Mouse (Mus musculus): ENCODE measurements around the gene B430306N03Rik. TPM values are rescaled to one million over a fixed set of nuclear protein-coding genes. Genes with fewer than 3 reads are reported as not detected.

The B430306N03Rik gene
- polyA plus RNA-seq, 1 experiment, result not detected

- 66% methylated on average over 7 of the region's 7 CpGs for WGBS
Observed at GRCm38 (mm10) chr17:48275736-48276135, 40.2 kb upstream of the B430306N03Rik start.

GRCm38 (mm10) chr17:48278381-48278780, 37.6 kb upstream of the B430306N03Rik start:
- no peak overlapping the region for H3K27ac ChIP-seq (ENCODE audit: insufficient read depth, low read depth, low read length)
- peaks cover 5% of the 10 kb centered on the region for H3K4me1 ChIP-seq (ENCODE audit: control insufficient read depth, insufficient read depth, low read length)
- TF ChIP-seq POLR2A (IDR thresholded peaks at IDR 0.05; ENCODE audit: insufficient read depth, low read depth, low read length) (no peak), CTCF (IDR thresholded peaks at IDR 0.05; ENCODE audit: insufficient read depth, low read depth, low read length) (no peak)
- no peak overlapping the region for H3K4me3 ChIP-seq (ENCODE audit: insufficient read depth, low read depth, low read length)

More at GRCm38 (mm10) chr17:48275736-48276135, 40.2 kb upstream of the B430306N03Rik start:
- TF ChIP-seq CTCF (IDR thresholded peaks at IDR 0.05; ENCODE audit: insufficient read depth, low read depth, low read length) (no peak), POLR2A (IDR thresholded peaks at IDR 0.05; ENCODE audit: insufficient read depth, low read depth, low read length) (no peak)
- Histone ChIP-seq H3K4me3 (ENCODE audit: insufficient read depth, low read depth, low read length) (no peak overlapping the region), H3K27ac (ENCODE audit: insufficient read depth, low read depth, low read length) (no peak overlapping the region), H3K4me1 (ENCODE audit: control insufficient read depth, insufficient read depth, low read length) (no peaks in the 10 kb centered on the region)

- no peak for TF ChIP-seq CTCF (IDR thresholded peaks at IDR 0.05; ENCODE audit: insufficient read depth, low read depth, low read length)
- no peak for TF ChIP-seq POLR2A (IDR thresholded peaks at IDR 0.05; ENCODE audit: insufficient read depth, low read depth, low read length)
- H3K4me3 ChIP-seq (ENCODE audit: insufficient read depth, low read depth, low read length), result no peak overlapping the region
- 95% methylated on average over 4 of the region's 4 CpGs for WGBS
- H3K4me1 ChIP-seq (ENCODE audit: control insufficient read depth, insufficient read depth, low read length), result peaks cover 5% of the 10 kb centered on the region
- H3K27ac ChIP-seq (ENCODE audit: insufficient read depth, low read depth, low read length), result no peak overlapping the region
Observed at GRCm38 (mm10) chr17:48279002-48279401, 36.9 kb upstream of the B430306N03Rik start.

- WGBS, result 27% methylated on average over 18 of the region's 18 CpGs
- Histone ChIP-seq H3K4me1 (ENCODE audit: control insufficient read depth, insufficient read depth, low read length) (peaks cover 5% of the 10 kb centered on the region), H3K27ac (ENCODE audit: insufficient read depth, low read depth, low read length) (no peak overlapping the region), H3K4me3 (ENCODE audit: insufficient read depth, low read depth, low read length) (no peak overlapping the region)
- TF ChIP-seq POLR2A (IDR thresholded peaks at IDR 0.05; ENCODE audit: insufficient read depth, low read depth, low read length) (no peak), CTCF (IDR thresholded peaks at IDR 0.05; ENCODE audit: insufficient read depth, low read depth, low read length) (no peak)
Observed at GRCm38 (mm10) chr17:48280943-48281738, 34.8 kb upstream of the B430306N03Rik start.

GRCm38 (mm10) chr17:48281739-48282085, 34.2 kb upstream of the B430306N03Rik start:
- H3K4me1 ChIP-seq (ENCODE audit: control insufficient read depth, insufficient read depth, low read length), result peaks cover 5% of the 10 kb centered on the region
- no peak for TF ChIP-seq CTCF (IDR thresholded peaks at IDR 0.05; ENCODE audit: insufficient read depth, low read depth, low read length)
- TF ChIP-seq POLR2A (IDR thresholded peaks at IDR 0.05; ENCODE audit: insufficient read depth, low read depth, low read length), result no peak
- 8% methylated on average over 3 of the region's 3 CpGs for WGBS
- H3K27ac ChIP-seq (ENCODE audit: insufficient read depth, low read depth, low read length), result no peak overlapping the region
- no peak overlapping the region for H3K4me3 ChIP-seq (ENCODE audit: insufficient read depth, low read depth, low read length)

- H3K4me1 ChIP-seq (ENCODE audit: control insufficient read depth, insufficient read depth, low read length), result no peaks in the 10 kb centered on the region
- no peak overlapping the region for H3K4me3 ChIP-seq (ENCODE audit: insufficient read depth, low read depth, low read length)
- WGBS, result 59% methylated on average over 1 of the region's 1 CpGs
- no peak overlapping the region for H3K27ac ChIP-seq (ENCODE audit: insufficient read depth, low read depth, low read length)
- TF ChIP-seq CTCF (IDR thresholded peaks at IDR 0.05; ENCODE audit: insufficient read depth, low read depth, low read length) (no peak), POLR2A (IDR thresholded peaks at IDR 0.05; ENCODE audit: insufficient read depth, low read depth, low read length) (no peak)
Observed at GRCm38 (mm10) chr17:48286765-48287164, 29.2 kb upstream of the B430306N03Rik start.

- no peak overlapping the region for H3K27ac ChIP-seq (ENCODE audit: insufficient read depth, low read depth, low read length)
- TF ChIP-seq CTCF (IDR thresholded peaks at IDR 0.05; ENCODE audit: insufficient read depth, low read depth, low read length) (no peak), POLR2A (IDR thresholded peaks at IDR 0.05; ENCODE audit: insufficient read depth, low read depth, low read length) (no peak)
- H3K4me1 ChIP-seq (ENCODE audit: control insufficient read depth, insufficient read depth, low read length), result no peaks in the 10 kb centered on the region
- H3K4me3 ChIP-seq (ENCODE audit: insufficient read depth, low read depth, low read length), result no peak overlapping the region
- 70% methylated on average over 2 of the region's 2 CpGs for WGBS
Observed at GRCm38 (mm10) chr17:48287276-48287675, 28.7 kb upstream of the B430306N03Rik start.

- WGBS, result 85% methylated on average over 5 of the region's 5 CpGs
- TF ChIP-seq CTCF (IDR thresholded peaks at IDR 0.05; ENCODE audit: insufficient read depth, low read depth, low read length) (no peak), POLR2A (IDR thresholded peaks at IDR 0.05; ENCODE audit: insufficient read depth, low read depth, low read length) (no peak)
- Histone ChIP-seq H3K4me3 (ENCODE audit: insufficient read depth, low read depth, low read length) (no peak overlapping the region), H3K27ac (ENCODE audit: insufficient read depth, low read depth, low read length) (no peak overlapping the region), H3K4me1 (ENCODE audit: control insufficient read depth, insufficient read depth, low read length) (no peaks in the 10 kb centered on the region)
Observed at GRCm38 (mm10) chr17:48293500-48294194, 22.3 kb upstream of the B430306N03Rik start.

- Histone ChIP-seq H3K4me3 (ENCODE audit: insufficient read depth, low read depth, low read length) (no peak within 1 kb of the TSS; the same call in 1 of the 2 replicates), H3K4me1 (ENCODE audit: control insufficient read depth, insufficient read depth, low read length) (no peaks in the 10 kb centered on the region), H3K27ac (ENCODE audit: insufficient read depth, low read depth, low read length) (no peak within 1 kb of the TSS)
- TF ChIP-seq POLR2A (IDR thresholded peaks at IDR 0.05; ENCODE audit: insufficient read depth, low read depth, low read length), result no peak
- TF ChIP-seq CTCF (IDR thresholded peaks at IDR 0.05; ENCODE audit: insufficient read depth, low read depth, low read length), result no peak
- 44% methylated on average over 3 of the region's 4 CpGs for WGBS
Observed at GRCm38 (mm10) chr17:48299203-48299602, 16.7 kb upstream of the B430306N03Rik start, which contains the start of gene Treml2. Gene Treml2 (plus strand): TSS chr17:48299498.

Data from olfactory bulb, adult 2 months (tissue).